Mouse (Mus musculus) E14TG2a.4 (cell line): ENCODE measurements around the gene Nkain1.
A peak's percentile ranks its signal among the peaks of the same experiment; 100 is the strongest.

Experiments used
- H3K27me3 ChIP-seq: 2 replicates; pipeline ENCODE4 v1.6.1; 2014; ENCODE audit warnings: low read length, control low read depth; ENCODE audit not compliant: insufficient read depth
- H3K36me3 ChIP-seq: 2 replicates; pipeline ENCODE4 v1.6.1; 2014; ENCODE audit warnings: low read length, control low read depth; ENCODE audit not compliant: insufficient read depth
- H3K4me1 ChIP-seq: replicated peaks from 2 replicates; pipeline ENCODE4 v1.6.1; 2014; ENCODE audit warnings: low read depth, low read length, control low read depth
- H3K4me3 ChIP-seq: replicated peaks from 2 replicates; pipeline ENCODE4 v1.5.1; 2014; ENCODE audit warnings: mild to moderate bottlenecking, low read length
- H3K9me3 ChIP-seq: 2 replicates; pipeline ENCODE4 v1.6.1; 2014; ENCODE audit warnings: low read length, control low read depth
- CTCF ChIP-seq: conservative IDR thresholded peaks from 2 replicates; pipeline ENCODE4 v1.5.1; 2014; ENCODE audit warnings: low read length
- NANOG ChIP-seq: IDR thresholded peaks from 2 replicates; pipeline ENCODE4 v1.6.1; 2014; ENCODE audit warnings: borderline replicate concordance, low read length, mixed read lengths
- POU5F1 ChIP-seq: IDR thresholded peaks from 2 replicates; pipeline ENCODE4 v1.6.1; 2014; ENCODE audit warnings: low read length, borderline replicate concordance

Gene Nkain1

GRCm38 (mm10) chr4:130556992-130557391 is 17.0 kb downstream of the Nkain1 start:
- TF ChIP-seq CTCF = no peak
- no peak for TF ChIP-seq NANOG
- no peak for TF ChIP-seq POU5F1
- no peaks in the 10 kb centered on the region for H3K27me3 ChIP-seq
- peaks cover 83% of the 10 kb centered on the region for H3K4me1 ChIP-seq
- H3K9me3 ChIP-seq = no peaks in the 10 kb centered on the region
- peaks cover 9% of the 10 kb centered on the region for H3K36me3 ChIP-seq
- no peak overlapping the region for H3K4me3 ChIP-seq

GRCm38 (mm10) chr4:130556224-130556623 is 17.7 kb downstream of the Nkain1 start:
- H3K9me3 ChIP-seq = no peaks in the 10 kb centered on the region
- no peak overlapping the region for H3K4me3 ChIP-seq
- peaks cover 9% of the 10 kb centered on the region for H3K36me3 ChIP-seq
- H3K4me1 ChIP-seq = peaks cover 78% of the 10 kb centered on the region
- TF ChIP-seq CTCF (0 out of 2 replicates have a peak, but pooled peaks have one; percentile 4), POU5F1 (no peak), NANOG (no peak)
- no peaks in the 10 kb centered on the region for H3K27me3 ChIP-seq

GRCm38 (mm10) chr4:130553121-130553448 is 20.9 kb downstream of the Nkain1 start:
- H3K36me3 ChIP-seq = peaks cover 9% of the 10 kb centered on the region
- no peak overlapping the region for H3K4me3 ChIP-seq
- H3K9me3 ChIP-seq = no peaks in the 10 kb centered on the region
- TF ChIP-seq POU5F1 (no peak), NANOG (no peak), CTCF (no peak)
- H3K4me1 ChIP-seq = peaks cover 72% of the 10 kb centered on the region
- H3K27me3 ChIP-seq = no peaks in the 10 kb centered on the region

GRCm38 (mm10) chr4:130552312-130553120 is 21.5 kb downstream of the Nkain1 start:
- Histone ChIP-seq H3K4me3 (no peak overlapping the region), H3K36me3 (peaks cover 9% of the 10 kb centered on the region), H3K4me1 (peaks cover 72% of the 10 kb centered on the region), H3K27me3 (no peaks in the 10 kb centered on the region), H3K9me3 (no peaks in the 10 kb centered on the region)
- TF ChIP-seq NANOG = no peak
- no peak for TF ChIP-seq POU5F1
- no peak for TF ChIP-seq CTCF

- H3K9me3 ChIP-seq = no peaks in the 10 kb centered on the region
Measured at GRCm38 (mm10) chr4:130550511-130550910, 23.5 kb downstream of the Nkain1 start.

GRCm38 (mm10) chr4:130549189-130549588 is 24.8 kb downstream of the Nkain1 start:
- no peaks in the 10 kb centered on the region for H3K9me3 ChIP-seq
- TF ChIP-seq NANOG (no peak), POU5F1 (no peak), CTCF (peak; percentile 93)
- H3K4me3 ChIP-seq = no peak overlapping the region
- no peaks in the 10 kb centered on the region for H3K27me3 ChIP-seq
- peaks cover 64% of the 10 kb centered on the region for H3K4me1 ChIP-seq
- peaks cover 4% of the 10 kb centered on the region; the same call in 1 of the 2 replicates for H3K36me3 ChIP-seq

More at GRCm38 (mm10) chr4:130550511-130550910, 23.5 kb downstream of the Nkain1 start:
- no peaks in the 10 kb centered on the region for H3K27me3 ChIP-seq
- H3K4me3 ChIP-seq = no peak overlapping the region
- peaks cover 64% of the 10 kb centered on the region for H3K4me1 ChIP-seq
- no peak for TF ChIP-seq NANOG
- H3K36me3 ChIP-seq = peaks cover 9% of the 10 kb centered on the region

GRCm38 (mm10) chr4:130546798-130547562 is 27.0 kb downstream of the Nkain1 start:
- TF ChIP-seq POU5F1 = no peak
- no peak for TF ChIP-seq CTCF
- no peak for TF ChIP-seq NANOG
- Histone ChIP-seq H3K27me3 (no peaks in the 10 kb centered on the region), H3K9me3 (no peaks in the 10 kb centered on the region), H3K36me3 (no peaks in the 10 kb centered on the region), H3K4me3 (no peak overlapping the region), H3K4me1 (peaks cover 62% of the 10 kb centered on the region)

GRCm38 (mm10) chr4:130544392-130544791 is 29.6 kb downstream of the Nkain1 start:
- Histone ChIP-seq H3K4me1 (peaks cover 49% of the 10 kb centered on the region), H3K4me3 (no peak overlapping the region), H3K27me3 (no peaks in the 10 kb centered on the region), H3K9me3 (no peaks in the 10 kb centered on the region), H3K36me3 (no peaks in the 10 kb centered on the region)
- TF ChIP-seq CTCF (no peak), NANOG (no peak), POU5F1 (no peak)
